Mouse (Mus musculus) neural tube, embryonic 13.5 days (tissue): ENCODE measurements around the gene Ccdc170. TPM values are rescaled to one million over a fixed set of nuclear protein-coding genes. Genes with fewer than 3 reads are reported as not detected.
A peak's percentile ranks its signal among the peaks of the same experiment; 100 is the strongest.
"Not testable (repeated sequence)": the region's sequence is repeated elsewhere in the genome, so short reads cannot be mapped to it uniquely, and the experiment has no call there.

Source experiments
- ATAC-seq: fragments of 200-750 bp; cut with Nextera tagmentation; 2 replicates; pipeline ENCODE4 v1.8.0; 2017; ENCODE audit warnings: low read depth, mild to moderate bottlenecking, moderate TSS enrichment, moderate library complexity
- H3K27ac ChIP-seq: fragments of 300-500 bp; sonication (generic); replicated peaks from 2 replicates; pipeline ENCODE4 v1.5.1; 2015; ENCODE audit warnings: moderate library complexity, mild to moderate bottlenecking, inconsistent platforms
- H3K27me3 ChIP-seq: fragments of 300-500 bp; sonication (generic); 2 replicates; pipeline ENCODE4 v1.6.1; 2015; ENCODE audit warnings: mild to moderate bottlenecking, inconsistent platforms
- H3K36me3 ChIP-seq: fragments of 300-500 bp; sonication (generic); 2 replicates; pipeline ENCODE4 v1.6.1; 2015; ENCODE audit warnings: mild to moderate bottlenecking, inconsistent platforms
- H3K4me1 ChIP-seq: fragments of 300-500 bp; sonication (generic); replicated peaks from 2 replicates; pipeline ENCODE4 v1.6.1; 2015; ENCODE audit warnings: inconsistent platforms
- H3K4me2 ChIP-seq: fragments of 300-500 bp; sonication (generic); 2 replicates; pipeline ENCODE4 v1.6.1; 2015; ENCODE audit warnings: inconsistent platforms, mild to moderate bottlenecking, moderate library complexity
- H3K4me3 ChIP-seq: fragments of 300-500 bp; sonication (generic); 2 replicates; pipeline ENCODE4 v1.5.1; 2015; ENCODE audit warnings: mild to moderate bottlenecking, inconsistent platforms
- H3K9ac ChIP-seq: fragments of 300-500 bp; sonication (generic); 2 replicates; pipeline ENCODE4 v1.6.1; 2015; ENCODE audit warnings: moderate library complexity, mild to moderate bottlenecking, inconsistent platforms
- H3K9me3 ChIP-seq: fragments of 300-500 bp; sonication (generic); 2 replicates; pipeline ENCODE4 v1.6.1; 2016; ENCODE audit warnings: inconsistent platforms
- WGBS: fragments of 180-500 bp; shearing (Covaris S2); methylation state at CpG from one replicate; pipeline ENCODE4 v1.1.7; 2015; 5-methylcytosine and 5-hydroxymethylcytosine counted together
- polyA plus RNA-seq: library from polyadenylated mRNA; unstranded; fragments of >200 nt; fragmentation: Nextera tagmentation; extraction: Ambion mirVana; gene quantifications from 2 replicates; pipeline ENCODE4 v1.2.1, GENCODE M21; 2015

The Ccdc170 gene
- polyA plus RNA-seq, 1 experiment from 2014 or later = not detected

DNA sequence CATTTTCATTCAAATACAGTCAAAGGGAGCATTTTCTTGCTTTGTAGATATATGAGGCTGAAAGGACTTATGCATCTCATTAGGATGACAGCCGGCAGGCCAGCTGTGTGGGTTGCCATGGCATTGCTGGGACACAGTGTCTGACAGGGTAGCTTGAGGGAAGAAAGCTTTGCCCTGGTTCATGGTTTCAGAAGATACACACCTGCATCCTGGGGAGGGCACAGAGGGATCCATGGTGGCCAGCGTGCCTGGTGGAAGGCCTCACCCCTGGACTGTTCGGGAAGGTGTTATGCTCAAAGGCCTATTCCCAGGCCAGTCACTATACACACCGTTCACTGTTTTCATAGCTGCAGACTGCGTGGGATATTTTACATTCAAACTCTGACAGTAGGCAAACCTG, 99.6 kb downstream of the Ccdc170 start:
- 72% methylated on average over 5 of the region's 5 CpGs for WGBS
- H3K4me3 ChIP-seq = no peak overlapping the region
- H3K36me3 ChIP-seq = no peaks in the 10 kb centered on the region
- H3K27ac ChIP-seq = no peak overlapping the region
- no peak overlapping the region for H3K9ac ChIP-seq
- H3K27me3 ChIP-seq = no peaks in the 10 kb centered on the region
- peaks cover 4% of the 10 kb centered on the region for H3K4me1 ChIP-seq
- H3K9me3 ChIP-seq = no peaks in the 10 kb centered on the region
- no peak overlapping the region for H3K4me2 ChIP-seq
- ATAC-seq = peak; percentile 59; the same call in 1 of the 2 replicates

- 96% methylated on average over 6 of the region's 6 CpGs for WGBS
These were observed 104.4 kb downstream of the Ccdc170 start for GRCm38 (mm10) chr10:4586691-4587090.

GRCm38 (mm10) chr10:4589576-4589975, 107.3 kb downstream of the Ccdc170 start:
- Histone ChIP-seq H3K36me3 (no peaks in the 10 kb centered on the region), H3K4me2 (no peak overlapping the region), H3K27ac (no peak overlapping the region), H3K4me3 (no peak overlapping the region), H3K9ac (no peak overlapping the region), H3K4me1 (no peaks in the 10 kb centered on the region), H3K27me3 (no peaks in the 10 kb centered on the region), H3K9me3 (no peaks in the 10 kb centered on the region)
- WGBS = 73% methylated on average over 4 of the region's 4 CpGs
- no peak for ATAC-seq

More at GRCm38 (mm10) chr10:4586691-4587090, 104.4 kb downstream of the Ccdc170 start:
- H3K9me3 ChIP-seq = no peaks in the 10 kb centered on the region
- H3K27me3 ChIP-seq = no peaks in the 10 kb centered on the region
- H3K9ac ChIP-seq = no peak overlapping the region
- H3K4me2 ChIP-seq = no peak overlapping the region
- no peaks in the 10 kb centered on the region for H3K36me3 ChIP-seq
- no peak overlapping the region for H3K27ac ChIP-seq
- H3K4me1 ChIP-seq = peaks cover 4% of the 10 kb centered on the region
- no peak for ATAC-seq
- no peak overlapping the region for H3K4me3 ChIP-seq

- Histone ChIP-seq H3K27ac (no peak overlapping the region), H3K9ac (no peak overlapping the region), H3K9me3 (no peaks in the 10 kb centered on the region), H3K27me3 (no peaks in the 10 kb centered on the region), H3K4me2 (no peak overlapping the region), H3K36me3 (no peaks in the 10 kb centered on the region), H3K4me1 (no peaks in the 10 kb centered on the region), H3K4me3 (no peak overlapping the region)
- 88% methylated on average over 8 of the region's 8 CpGs for WGBS
- no peak for ATAC-seq
These were observed 108.7 kb downstream of the Ccdc170 start for GRCm38 (mm10) chr10:4590956-4591355.

GRCm38 (mm10) chr10:4593828-4594227, 111.5 kb downstream of the Ccdc170 start:
- H3K4me2 ChIP-seq = no peak overlapping the region
- H3K4me1 ChIP-seq = no peaks in the 10 kb centered on the region
- no peaks in the 10 kb centered on the region for H3K27me3 ChIP-seq
- H3K9me3 ChIP-seq = no peaks in the 10 kb centered on the region
- no peak for ATAC-seq
- no peaks in the 10 kb centered on the region for H3K36me3 ChIP-seq
- 83% methylated on average over 4 of the region's 4 CpGs for WGBS
- no peak overlapping the region for H3K9ac ChIP-seq
- H3K4me3 ChIP-seq = no peak overlapping the region
- no peak overlapping the region for H3K27ac ChIP-seq

- Histone ChIP-seq H3K27me3 (no peaks in the 10 kb centered on the region), H3K4me1 (no peaks in the 10 kb centered on the region), H3K36me3 (no peaks in the 10 kb centered on the region), H3K4me3 (no peak overlapping the region), H3K9ac (no peak overlapping the region), H3K27ac (no peak overlapping the region), H3K9me3 (no peaks in the 10 kb centered on the region), H3K4me2 (no peak overlapping the region)
- WGBS = 87% methylated on average over 4 of the region's 4 CpGs
- no peak for ATAC-seq
These were observed 114.9 kb downstream of the Ccdc170 start for GRCm38 (mm10) chr10:4597211-4597610.

DNA sequence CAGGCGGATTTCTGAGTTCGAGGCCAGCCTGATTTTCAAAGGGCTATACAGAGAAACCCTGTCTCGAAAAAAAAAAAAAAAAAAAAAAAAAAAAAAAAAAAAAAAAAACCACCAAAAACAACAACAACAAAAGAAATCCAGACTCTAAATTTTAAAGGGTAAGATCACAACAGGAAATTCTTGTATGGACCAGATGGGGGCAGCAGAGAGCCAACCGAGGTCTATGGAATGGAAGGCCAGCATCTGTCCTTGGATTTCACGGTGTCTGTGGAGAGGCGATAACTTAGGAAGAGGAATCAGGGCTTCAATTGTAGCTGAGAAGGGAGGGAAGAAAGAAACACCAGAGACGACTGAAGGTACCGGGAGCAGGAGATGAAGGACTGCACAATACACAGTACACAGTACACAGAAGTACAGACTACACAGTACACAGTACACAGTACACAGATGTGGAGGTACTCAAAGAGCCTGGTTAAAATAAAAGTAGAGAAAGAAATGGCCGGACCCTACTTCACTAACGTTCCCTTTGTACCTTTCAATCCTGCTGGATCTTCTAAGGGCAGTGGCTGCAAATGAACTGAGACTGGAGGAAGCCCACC, 116.0 kb downstream of the Ccdc170 start:
- ATAC-seq = no peak

DNA sequence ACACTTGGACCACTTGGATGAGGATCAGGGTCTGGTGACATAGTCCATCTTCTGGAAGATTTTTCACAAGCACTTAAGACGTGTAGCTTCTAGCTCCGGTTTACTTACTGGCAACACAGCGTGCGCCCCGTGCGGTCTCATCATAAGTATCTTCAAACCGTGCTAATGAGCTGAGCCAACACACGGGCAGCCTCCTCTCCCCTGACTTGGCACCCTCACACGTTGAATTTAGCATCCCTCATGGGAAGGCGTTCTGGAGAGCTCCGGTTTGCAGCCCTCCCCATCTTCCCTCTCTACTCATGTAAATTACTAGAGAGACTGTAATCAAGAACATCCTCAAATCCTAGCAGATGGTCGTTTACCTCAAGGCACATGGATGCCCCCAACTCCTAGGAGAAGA, 116.6 kb downstream of the Ccdc170 start:
- H3K9ac ChIP-seq = no peak overlapping the region
- no peak overlapping the region for H3K4me3 ChIP-seq
- H3K27me3 ChIP-seq = no peaks in the 10 kb centered on the region
- no peak overlapping the region for H3K4me2 ChIP-seq
- ATAC-seq = no peak
- WGBS = 83% methylated on average over 12 of the region's 12 CpGs
- H3K27ac ChIP-seq = no peak overlapping the region
- no peaks in the 10 kb centered on the region for H3K36me3 ChIP-seq
- H3K4me1 ChIP-seq = no peaks in the 10 kb centered on the region
- no peaks in the 10 kb centered on the region for H3K9me3 ChIP-seq

More for the DNA sequence above, 116.0 kb downstream of the Ccdc170 start:
- Histone ChIP-seq H3K27ac (no peak overlapping the region), H3K9ac (no peak overlapping the region), H3K27me3 (no peaks in the 10 kb centered on the region), H3K9me3 (no peaks in the 10 kb centered on the region), H3K36me3 (no peaks in the 10 kb centered on the region), H3K4me3 (no peak overlapping the region), H3K4me1 (no peaks in the 10 kb centered on the region), H3K4me2 (no peak overlapping the region)
- 60% methylated on average over 10 of the region's 10 CpGs for WGBS

DNA sequence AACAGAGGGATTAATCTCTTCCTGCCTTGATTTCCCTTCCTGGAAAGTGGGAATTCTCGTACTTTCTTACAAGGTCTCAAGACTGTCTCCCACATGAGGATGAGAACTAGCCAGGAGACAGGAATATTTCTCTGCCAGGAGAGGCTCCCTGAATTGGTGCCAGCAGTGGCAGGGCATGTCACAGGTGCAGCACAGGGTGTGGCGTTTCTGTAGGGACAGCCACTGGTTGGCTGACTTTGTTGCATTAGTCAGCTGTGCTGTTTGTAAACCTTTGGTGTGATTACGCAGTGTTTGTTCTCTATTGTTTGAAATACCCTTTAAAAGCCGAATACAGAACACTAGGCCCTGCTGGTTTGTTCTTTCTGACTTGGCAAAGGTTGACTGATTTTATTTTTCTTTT, 117.3 kb downstream of the Ccdc170 start:
- Histone ChIP-seq H3K4me2 (no peak overlapping the region), H3K36me3 (no peaks in the 10 kb centered on the region), H3K27me3 (no peaks in the 10 kb centered on the region), H3K27ac (no peak overlapping the region), H3K9ac (no peak overlapping the region), H3K4me3 (no peak overlapping the region), H3K9me3 (no peaks in the 10 kb centered on the region), H3K4me1 (no peaks in the 10 kb centered on the region)
- WGBS = 84% methylated on average over 4 of the region's 4 CpGs
- no peak for ATAC-seq

DNA sequence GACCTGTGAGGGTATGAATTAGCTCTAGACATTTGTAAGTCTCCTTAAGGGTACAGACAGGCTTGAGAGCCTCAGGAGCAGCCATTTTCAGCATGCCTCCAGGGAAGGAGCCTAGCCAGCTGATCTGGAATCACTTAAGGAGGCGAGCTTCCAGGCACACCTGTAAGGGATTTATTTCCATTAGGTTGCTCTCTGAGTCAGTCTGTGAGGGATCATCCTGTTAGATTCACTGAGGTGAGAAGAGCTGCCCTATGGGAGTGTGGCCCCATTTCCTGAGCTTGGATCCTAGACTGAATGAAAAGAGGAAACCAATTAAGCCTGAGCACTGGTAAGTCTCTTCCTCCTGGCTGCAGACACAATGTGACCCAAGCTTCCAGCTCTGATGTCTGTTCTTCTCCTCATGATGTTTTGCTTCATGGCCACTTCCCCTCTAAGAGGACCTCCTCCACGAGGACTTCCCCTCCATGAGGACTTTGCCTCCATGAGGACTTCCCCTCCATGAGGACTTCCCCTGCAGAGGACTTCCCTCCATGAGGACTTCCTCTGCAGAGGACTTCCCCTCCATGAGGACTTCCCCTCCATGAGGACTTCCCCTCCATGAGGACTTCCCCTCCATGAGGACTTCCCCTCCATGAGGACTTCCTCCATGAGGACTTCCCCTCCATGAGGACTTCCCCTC, 118.6 kb downstream of the Ccdc170 start:
- Histone ChIP-seq H3K4me3 (no peak overlapping the region), H3K4me2 (no peak overlapping the region)
- 59% methylated on average over 2 of the region's 2 CpGs for WGBS

GRCm38 (mm10) chr10:4601612-4602011, 119.3 kb downstream of the Ccdc170 start:
- not testable (repeated sequence) for H3K4me1 ChIP-seq, H3K27me3 ChIP-seq, H3K36me3 ChIP-seq, ATAC-seq, H3K9ac ChIP-seq, H3K27ac ChIP-seq, H3K4me3 ChIP-seq, H3K9me3 ChIP-seq, H3K4me2 ChIP-seq

More for the DNA sequence above, 118.6 kb downstream of the Ccdc170 start:
- no peaks in the 10 kb centered on the region for H3K9me3 ChIP-seq
- H3K9ac ChIP-seq = no peak overlapping the region
- ATAC-seq = no peak
- H3K27me3 ChIP-seq = no peaks in the 10 kb centered on the region
- no peaks in the 10 kb centered on the region for H3K36me3 ChIP-seq
- H3K4me1 ChIP-seq = no peaks in the 10 kb centered on the region
- H3K27ac ChIP-seq = no peak overlapping the region

- H3K9ac ChIP-seq = no peak overlapping the region
- no peak overlapping the region for H3K27ac ChIP-seq
- no peaks in the 10 kb centered on the region for H3K4me1 ChIP-seq
- no peaks in the 10 kb centered on the region for H3K9me3 ChIP-seq
- no peaks in the 10 kb centered on the region for H3K27me3 ChIP-seq
- ATAC-seq = no peak
- 72% methylated on average over 4 of the region's 4 CpGs for WGBS
- no peak overlapping the region for H3K4me3 ChIP-seq
- H3K36me3 ChIP-seq = no peaks in the 10 kb centered on the region
- H3K4me2 ChIP-seq = no peak overlapping the region
These were observed 120.2 kb downstream of the Ccdc170 start for GRCm38 (mm10) chr10:4602466-4602865.
